Mouse (Mus musculus): ENCODE results near the gene Ppp1r13l.

GRCm38 (mm10) chr7:19344237-19344847, 15.2 kb upstream of the Ppp1r13l start, which contains the start of gene Ercc1:
- no peak for TF ChIP-seq FLI1 (IDR thresholded peaks at IDR 0.05; ENCODE audit: low read length)
- no peak for TF ChIP-seq GATA1 (IDR thresholded peaks at IDR 0.05; ENCODE audit: borderline replicate concordance, low read length)

All from megakaryocyte, embryonic 14.5 days (primary cell).